Comparison of ENCODE assay signal across 13 mouse cellular contexts in genomic region chr17:29690257-29690656, GRCm38 (mm10).
"Had no signal": no experiment of that assay in that cellular context is flagged by ENCODE, and none has a peak within 500 bp of the region (broad histone marks: within the 10 kb centered on the region; RNA-seq: fewer than 3 reads in every experiment).

No protein-coding gene starts in this region.

- DNase-seq: lung, adult 18-20 months; lung, embryonic 14.5 days; lung, postnatal 10 days; lung, postnatal 4 days; right cerebral cortex, postnatal 14 days; thymus, adult 18-20 months; thymus, postnatal 14 days; thymus, postnatal 36 days had no signal

- H3K27ac ChIP-seq: midbrain, embryonic 13.5 days; midbrain, embryonic 15.5 days; neural tube, embryonic 12.5 days had no signal

- H3K27me3 ChIP-seq: megakaryocyte, embryonic 14.5 days; midbrain, embryonic 13.5 days; midbrain, embryonic 15.5 days; neural tube, embryonic 12.5 days had no signal

- ATAC-seq: midbrain, embryonic 13.5 days; midbrain, embryonic 15.5 days had no signal

- H3K4me1 ChIP-seq: midbrain, embryonic 13.5 days; midbrain, embryonic 15.5 days; neural tube, embryonic 12.5 days had no signal

- H3K9me3 ChIP-seq: megakaryocyte, embryonic 14.5 days; midbrain, embryonic 13.5 days; midbrain, embryonic 15.5 days; neural tube, embryonic 12.5 days had no signal

- H3K4me2 ChIP-seq: lung, embryonic 14.5 days; midbrain, embryonic 11.5 days; midbrain, embryonic 13.5 days; midbrain, embryonic 15.5 days; neural tube, embryonic 12.5 days had no signal

- H3K9ac ChIP-seq: lung, embryonic 14.5 days; midbrain, embryonic 13.5 days; midbrain, embryonic 15.5 days; neural tube, embryonic 12.5 days had no signal

- H3K4me3 ChIP-seq: megakaryocyte, embryonic 14.5 days; midbrain, embryonic 13.5 days; midbrain, embryonic 15.5 days; neural tube, embryonic 12.5 days had no signal
